Mouse (Mus musculus) layer of hippocampus, adult 11-12 months (tissue): ENCODE measurements around the gene 4921524J17Rik.
A peak's percentile ranks its signal among the peaks of the same experiment; 100 is the strongest.

Experiments
- DNase-seq: peaks from one replicate; pipeline ENCODE4 v3.0.0; 2022; ENCODE audit warnings: low spot score

Gene 4921524J17Rik

DNA sequence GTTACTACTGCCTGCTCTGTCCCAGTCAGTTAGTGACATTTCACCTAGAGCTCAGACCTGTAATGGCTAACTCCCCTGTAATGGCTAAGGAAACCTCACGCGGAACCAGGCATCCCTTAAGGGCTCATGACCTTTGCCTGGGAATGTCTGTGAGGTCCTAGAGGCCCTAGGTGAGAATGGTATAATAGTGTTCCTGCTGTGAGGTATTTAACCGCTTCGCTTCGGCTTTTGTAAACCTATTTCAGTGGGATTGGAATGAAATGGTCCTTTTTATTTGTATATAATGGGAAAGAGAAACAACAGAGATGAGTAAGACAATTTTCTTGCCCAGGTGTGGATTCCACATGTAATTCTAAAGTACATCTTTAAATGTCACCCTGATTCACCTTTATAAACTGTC lies 8.9 kb upstream of the 4921524J17Rik start:
- DNase-seq, result no peak

DNA sequence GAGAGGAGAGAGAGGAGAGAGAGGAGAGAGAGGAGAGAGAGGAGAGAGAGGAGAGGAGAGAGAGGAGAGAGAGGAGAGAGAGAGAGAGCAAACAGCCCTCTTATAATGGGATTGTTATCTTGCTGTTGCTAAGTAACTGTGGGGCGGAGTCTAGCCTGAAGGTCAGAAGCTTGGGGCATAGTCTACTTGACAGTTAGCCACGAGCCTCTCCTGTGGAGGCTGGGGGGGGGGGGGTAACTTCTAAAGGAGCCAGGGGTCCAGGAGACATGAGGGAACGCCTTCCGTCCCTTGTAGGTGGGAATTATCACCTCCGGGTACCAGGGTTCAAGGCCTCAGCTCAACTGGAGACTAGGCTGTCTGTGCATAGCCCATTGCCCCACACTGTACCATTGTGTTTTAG lies 3.1 kb upstream of the 4921524J17Rik start:
- no peak for DNase-seq

DNA sequence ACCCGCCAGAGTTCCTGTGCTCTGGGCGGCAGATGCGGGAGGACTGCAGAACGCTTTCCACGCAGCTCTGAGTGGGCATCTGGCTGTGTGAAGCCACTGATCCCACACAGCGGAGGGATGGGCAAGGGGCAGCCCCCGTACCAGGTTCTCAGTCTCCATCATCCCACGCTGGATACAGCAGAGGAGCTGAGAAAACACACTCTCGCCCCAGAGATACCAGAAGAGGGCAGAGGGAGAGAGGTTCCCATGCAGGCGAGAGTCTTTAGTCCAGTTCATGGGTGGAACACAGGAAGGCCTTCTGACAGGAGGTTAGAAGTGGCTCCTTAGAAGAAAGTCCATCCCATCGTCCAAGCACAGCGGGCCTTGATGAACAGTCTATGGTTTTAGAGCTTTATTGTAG lies 2.2 kb upstream of the 4921524J17Rik start:
- DNase-seq, result no peak

DNA sequence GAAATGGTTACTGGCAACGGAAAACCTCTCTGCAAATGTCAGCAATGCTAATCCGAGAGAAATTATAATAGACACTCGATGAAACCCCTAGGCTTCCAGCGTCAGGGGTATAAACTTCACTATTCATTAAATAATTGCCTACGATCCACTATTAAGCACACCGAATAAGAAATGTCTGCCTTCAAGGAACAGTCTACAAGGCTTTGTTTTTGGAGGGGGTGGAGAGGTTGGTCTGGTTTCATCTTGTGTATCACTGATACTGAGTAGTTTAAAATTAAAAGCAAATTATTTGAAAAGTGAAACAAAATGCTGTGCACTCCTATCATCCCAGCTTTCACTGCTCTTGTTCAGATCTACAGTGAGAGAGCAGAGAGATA lies 372 bp upstream of the 4921524J17Rik start:
- DNase-seq, result no peak

DNA sequence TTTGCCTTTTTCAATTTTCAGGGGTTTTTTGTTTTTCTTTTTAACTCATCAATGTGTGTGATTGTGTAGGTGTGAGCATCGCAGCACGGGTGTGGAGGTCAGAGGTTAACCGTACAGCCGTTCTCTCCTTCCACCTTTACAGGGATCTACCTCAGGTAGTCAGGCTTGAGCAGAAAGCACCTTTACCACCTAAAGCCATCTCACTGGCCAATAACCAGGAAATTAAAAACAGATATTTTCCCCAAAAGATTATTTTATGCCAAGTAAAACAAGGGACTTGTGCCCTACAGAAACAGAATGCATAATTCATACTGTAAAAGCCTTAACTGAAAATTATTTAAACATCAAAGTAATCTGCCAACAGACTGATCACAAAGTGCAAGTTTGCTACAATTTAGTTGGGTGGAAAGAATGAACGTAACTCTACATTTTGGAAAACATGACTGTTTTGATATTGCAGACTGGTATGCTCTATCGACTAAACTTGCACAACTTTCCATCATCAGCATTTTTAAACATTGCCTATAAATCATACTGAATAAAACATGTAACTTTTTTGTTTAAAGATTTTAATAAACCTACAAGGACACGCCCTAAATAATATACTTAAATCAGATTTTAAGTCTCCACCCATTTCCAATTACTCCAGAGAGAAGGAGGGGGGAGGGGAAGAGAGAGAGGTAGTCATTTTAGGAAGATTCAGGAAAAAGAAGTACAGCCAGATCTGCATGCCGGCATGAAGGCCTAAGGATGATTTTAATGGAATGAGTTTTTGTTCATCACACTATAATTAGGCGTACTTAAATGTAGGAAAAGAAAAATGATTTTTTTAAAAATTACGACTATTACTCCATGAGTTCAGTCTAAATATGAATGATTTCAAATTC lies 1.1 kb downstream of the 4921524J17Rik start:
- no peak for DNase-seq

DNA sequence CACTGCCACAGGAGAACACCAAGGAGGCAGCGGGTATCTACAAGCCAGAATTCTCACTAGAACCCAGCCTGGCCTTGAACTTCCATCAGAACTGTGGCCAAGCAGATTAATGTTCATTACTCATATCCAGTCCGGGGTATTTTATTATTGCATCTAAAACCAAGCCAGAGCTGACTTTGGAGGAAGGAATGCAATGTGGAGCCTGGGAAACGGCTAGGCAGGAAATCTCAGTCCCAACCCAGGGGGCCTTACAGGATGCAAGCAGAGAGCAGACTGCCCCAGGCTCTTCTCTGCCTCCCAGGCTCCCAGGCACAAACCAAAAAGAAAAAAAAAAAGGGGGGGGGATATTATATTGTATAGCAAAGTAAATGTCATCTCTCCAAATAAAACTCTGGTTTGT lies 1.8 kb downstream of the 4921524J17Rik start:
- no peak for DNase-seq

DNA sequence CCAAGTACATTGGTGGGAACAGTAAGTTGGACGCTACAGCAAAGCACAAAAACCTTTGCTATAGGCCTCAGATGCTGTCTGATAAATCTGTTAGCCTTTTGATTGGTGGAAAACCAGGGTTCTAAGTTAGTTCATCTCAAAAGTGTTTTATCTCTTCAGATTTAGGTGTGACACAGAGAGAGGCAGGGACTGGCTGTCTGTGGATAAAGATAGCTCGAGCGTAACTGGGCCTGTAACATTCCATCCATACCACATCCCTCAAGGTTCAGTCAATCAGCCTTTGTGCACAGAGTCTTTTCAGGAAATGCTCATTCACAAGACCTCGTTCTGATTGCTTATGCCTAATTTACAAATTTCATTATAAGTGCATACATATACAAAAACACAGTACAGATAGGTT lies 3.4 kb downstream of the 4921524J17Rik start:
- DNase-seq, result no peak

DNA sequence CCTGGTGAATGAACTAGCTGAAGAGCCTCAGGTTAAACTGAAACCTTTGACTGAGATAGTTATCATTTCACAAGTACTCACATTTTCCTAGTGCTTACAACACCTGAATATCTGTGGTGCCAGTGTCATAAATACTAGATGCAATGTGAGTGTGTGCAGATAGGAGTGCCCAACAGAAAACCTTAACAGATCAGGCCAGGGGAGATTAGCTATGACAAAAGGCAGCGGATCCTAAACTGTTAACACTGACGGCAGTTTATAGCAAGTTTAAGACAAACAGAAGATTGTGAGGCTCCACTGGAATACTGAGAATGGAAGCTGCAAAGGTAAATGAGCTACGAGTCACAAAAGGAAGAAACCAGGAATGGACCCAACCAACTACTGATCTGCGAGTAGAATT lies 5.6 kb downstream of the 4921524J17Rik start:
- no peak for DNase-seq

DNA sequence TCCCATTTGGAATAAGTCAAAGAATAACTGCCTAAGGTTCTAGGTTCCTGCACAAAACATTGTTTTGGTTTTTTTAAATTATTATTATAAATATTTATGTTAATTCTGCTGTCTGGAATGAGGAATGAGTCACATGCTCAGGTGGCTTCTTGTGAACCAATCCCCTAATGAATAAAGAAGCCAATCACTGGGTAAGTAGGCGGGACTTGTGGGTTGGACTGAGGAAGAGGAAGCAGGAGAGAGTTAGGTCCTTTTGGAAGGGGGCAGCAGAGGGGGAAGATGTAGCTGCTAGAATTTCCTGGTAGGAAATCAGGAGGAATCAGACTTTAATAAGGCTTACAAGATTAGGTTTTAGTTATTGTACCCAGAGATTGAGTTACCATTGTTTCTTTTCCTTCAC lies 11.3 kb downstream of the 4921524J17Rik start:
- no peak for DNase-seq

DNA sequence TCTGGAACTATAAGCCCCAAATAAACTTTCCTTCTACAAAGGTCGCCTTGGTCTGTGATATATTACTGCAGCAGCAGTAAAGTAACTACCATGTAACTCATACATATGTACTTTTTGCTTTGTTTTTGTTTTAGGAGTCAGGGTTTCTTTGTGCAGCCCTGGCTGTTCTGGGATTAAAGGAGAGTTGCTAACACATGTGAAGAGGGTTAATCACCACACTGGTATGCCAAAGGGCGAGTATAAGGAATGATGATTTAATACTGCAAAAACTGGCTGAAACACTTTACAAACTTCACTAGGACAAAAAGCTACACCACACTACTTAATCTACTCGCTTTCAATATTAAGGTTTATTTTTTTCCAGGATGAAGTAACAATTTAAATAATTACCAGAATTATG lies 24.1 kb downstream of the 4921524J17Rik start:
- DNase-seq, result no peak

DNA sequence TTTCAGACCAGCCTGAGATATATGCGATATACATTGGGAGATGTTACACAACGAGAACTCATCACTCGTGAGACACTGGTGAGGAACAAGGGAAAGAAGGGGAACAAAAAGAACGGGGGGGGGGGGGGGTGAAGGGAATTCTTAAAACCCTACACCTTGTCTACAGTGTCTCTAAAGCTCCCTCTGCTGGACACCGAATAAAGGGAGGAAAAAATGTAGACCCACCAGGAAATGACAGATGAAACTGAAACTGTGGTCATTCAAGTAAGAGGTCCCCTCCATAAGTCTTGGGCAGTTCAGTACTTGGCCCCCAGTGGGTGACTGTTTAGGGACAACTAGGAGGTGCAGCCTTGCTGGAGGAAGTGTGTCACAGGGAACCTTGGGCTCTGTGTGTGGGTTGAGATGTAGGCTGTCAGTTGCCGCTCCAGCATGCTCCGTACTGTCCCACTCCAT lies 24.6 kb downstream of the 4921524J17Rik start:
- peak; percentile 48 for DNase-seq

DNA sequence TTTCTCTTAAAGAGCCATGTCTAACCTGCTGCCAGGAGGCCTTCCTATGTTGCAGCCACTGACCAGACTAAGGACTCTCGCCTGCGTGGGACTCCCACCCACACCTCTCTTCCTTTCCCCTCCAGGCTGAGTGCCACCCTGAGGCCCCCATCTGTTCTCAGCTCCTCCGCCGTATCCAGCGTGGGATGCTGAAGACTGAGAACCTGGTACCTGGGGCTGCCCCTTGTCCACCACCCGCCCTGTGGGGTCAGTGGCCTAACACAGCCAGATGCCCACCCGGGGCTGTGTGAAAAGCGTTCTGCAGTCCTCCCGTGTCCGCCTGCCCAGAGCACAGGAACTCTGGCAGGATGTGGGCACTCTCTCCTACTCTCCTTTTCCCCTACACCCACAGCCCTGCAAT lies 26.7 kb downstream of the 4921524J17Rik start:
- DNase-seq, result no peak

DNA sequence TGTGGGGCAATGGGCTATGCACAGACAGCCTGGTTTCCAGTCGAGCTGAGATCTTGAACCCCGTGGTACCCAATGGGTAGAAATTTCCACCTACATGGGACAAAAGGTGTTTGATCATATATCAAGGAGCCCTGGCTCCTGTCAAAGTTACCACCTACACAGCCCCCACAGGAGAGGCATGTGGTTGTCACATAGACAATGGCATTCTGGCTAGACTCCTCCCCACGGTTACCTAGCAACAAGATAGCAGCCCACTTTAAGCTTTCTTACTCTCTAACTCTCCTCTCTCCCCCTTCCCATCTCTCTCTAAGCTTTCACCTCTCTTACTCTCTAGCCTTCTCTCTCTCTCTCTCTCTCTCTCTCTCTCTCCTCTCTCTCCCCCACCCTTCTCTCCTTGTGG lies 27.2 kb downstream of the 4921524J17Rik start:
- no peak for DNase-seq

DNA sequence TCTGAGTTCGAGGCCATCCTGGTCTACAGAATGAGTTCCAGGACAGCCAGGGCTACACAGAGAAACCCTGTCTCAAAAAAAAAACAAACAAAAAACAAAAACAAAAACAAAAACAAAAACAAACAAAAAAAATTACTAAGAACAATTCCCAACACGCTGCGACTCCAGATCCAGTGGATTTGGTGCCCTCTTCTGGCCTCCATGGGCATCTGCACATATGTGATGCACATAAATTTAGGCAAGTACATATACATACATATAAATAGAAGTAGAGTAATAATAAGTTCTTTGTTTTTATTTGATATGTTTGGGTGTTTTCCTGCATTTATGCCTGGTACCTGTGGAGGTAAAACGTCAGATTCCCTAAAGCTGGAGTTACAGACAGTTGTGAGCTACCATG lies 34.1 kb downstream of the 4921524J17Rik start:
- DNase-seq, result no peak

DNA sequence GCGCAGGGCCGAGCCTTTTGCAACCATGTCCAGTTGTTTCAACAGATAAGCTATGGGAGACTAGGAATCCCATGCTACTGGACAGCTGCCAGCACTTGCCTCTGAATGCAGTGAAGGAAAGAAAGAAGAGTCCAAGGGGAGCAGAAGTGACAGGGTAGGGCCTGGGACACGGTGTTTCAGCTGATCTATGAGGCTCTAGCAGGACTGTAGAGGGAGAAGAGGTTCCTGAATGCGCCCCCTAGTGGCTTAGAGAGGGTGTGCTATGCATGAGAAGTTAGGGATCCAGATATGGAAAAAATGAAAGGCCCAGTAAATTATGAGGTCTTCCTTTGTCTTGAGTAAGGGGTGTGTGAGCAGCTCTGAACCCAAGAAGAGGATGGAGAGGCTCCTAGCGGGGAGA lies 35.1 kb downstream of the 4921524J17Rik start:
- DNase-seq, result peak; percentile 50

DNA sequence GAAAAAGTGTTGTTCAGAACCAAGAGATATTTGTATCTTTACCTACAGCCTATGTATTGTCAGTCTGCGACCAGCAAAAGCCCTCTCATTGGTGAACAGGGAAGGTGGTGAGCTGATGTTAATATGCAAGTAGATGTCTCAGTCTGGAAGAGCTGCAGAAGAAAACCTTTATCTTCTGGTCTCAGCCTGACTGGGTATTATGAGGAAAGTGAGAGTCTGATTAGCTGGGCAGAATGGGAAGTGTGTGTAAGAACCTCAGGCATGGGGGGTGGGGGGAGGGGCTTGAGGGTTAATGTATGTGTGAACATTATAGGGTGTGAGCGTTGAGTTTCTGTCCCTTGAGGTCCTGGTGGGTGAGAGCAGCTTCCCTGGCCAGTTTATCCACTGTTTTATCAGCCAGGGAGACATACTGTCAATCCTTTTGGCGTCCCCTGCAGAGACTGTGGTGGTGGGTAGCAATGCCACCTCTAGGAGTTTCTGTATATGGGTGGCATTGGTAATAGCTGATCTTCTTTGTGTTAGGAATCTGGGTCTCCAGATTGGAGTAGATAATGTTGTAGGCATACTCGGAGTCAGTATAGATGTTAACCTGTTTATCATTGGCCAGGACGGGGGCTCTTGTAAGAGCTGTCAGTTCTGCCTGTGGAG lies 36.1 kb downstream of the 4921524J17Rik start:
- no peak for DNase-seq

DNA sequence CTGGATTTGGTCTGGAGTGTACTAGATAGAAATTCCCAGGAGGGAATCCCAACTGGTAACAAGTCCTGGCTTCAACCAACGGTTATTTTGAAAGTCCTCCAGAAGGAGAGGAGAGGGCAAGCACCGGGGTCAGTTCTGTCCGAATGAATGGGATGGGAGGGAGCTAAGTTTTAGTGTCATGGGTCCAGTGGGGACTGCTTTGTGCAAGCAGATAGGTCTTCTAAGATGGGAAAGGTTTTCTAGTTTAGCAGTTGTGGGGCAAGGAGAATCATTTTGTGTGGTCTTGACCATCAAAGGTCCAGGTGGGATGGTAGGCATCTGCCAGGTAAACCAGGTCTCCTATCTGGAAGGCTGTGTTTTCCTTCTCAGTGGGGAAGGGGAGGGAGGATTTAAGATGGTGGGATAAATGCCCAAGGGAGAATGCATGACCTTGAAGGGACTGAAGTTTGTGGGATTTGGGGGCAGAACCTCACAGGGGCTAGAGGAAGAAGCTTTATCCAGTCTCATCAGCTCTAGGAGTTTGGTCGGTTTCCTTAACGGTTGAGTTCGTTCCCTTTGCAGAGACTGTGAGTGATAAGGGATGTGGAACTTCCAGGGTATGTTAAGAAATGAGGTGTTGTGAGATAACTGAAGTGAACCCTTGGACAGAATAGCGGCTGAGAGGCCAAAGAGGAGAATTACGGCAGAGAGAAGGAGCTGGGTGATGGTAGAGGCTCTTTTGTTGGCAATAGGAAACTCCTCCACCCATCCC lies 36.8 kb downstream of the 4921524J17Rik start:
- no peak for DNase-seq

DNA sequence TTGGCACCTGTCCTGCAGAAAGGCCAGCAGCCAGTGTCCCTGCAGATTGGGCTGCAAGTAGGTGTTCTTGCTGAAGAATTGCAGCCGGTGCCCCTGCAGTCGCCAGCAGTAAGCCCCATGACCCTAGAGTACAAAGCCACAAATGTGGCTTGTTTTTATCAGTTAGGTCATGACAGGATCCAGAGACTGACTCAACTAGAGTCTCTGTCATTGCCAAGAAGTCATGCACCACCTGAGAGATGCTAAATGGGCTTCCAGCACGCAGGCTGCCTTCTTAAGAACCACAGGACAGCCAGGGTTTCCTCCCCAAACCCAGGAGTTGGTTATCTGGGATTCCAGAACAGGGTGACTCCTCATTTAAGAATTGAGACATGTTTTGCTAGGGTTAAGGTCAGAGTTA lies 37.6 kb downstream of the 4921524J17Rik start:
- DNase-seq, result no peak

DNA sequence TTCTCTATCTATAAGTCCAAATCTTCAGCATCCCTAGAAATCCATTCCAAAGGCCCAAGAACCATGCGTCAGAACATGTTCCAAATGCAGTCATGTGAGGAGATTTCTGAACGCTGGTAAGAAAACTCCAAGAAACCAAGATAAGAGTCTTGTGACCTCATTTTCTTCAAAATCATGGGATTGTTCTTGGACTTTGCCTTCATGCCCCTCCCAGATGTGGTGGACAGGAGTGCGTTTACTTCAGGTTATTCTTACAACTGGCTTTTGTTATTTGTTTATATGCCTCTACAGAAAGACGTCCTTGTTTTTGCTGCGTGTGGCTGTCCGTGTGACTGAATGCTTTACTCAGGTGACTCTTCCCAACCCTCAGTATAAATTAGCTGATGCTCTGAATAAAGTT lies 39.4 kb downstream of the 4921524J17Rik start:
- no peak for DNase-seq

DNA sequence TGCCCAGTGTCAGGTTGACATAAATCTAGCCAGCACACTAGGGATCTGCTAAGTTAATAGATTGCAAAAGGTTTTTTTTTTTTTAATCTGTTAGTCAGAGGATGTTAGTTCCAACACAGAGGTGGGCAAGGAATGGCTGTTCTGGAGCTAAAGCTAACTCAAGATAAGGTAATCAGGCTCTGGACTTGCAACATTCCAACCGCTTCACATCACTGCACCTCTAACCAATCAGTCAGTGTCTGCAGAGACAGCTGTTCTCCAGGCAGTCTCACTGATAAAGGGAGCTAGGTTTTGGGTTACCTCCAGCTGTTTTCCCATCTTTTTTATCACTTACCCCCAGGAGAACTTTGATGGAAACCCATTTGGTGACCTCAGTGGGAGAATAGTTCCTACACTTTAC lies 41.2 kb downstream of the 4921524J17Rik start:
- DNase-seq, result no peak

DNA sequence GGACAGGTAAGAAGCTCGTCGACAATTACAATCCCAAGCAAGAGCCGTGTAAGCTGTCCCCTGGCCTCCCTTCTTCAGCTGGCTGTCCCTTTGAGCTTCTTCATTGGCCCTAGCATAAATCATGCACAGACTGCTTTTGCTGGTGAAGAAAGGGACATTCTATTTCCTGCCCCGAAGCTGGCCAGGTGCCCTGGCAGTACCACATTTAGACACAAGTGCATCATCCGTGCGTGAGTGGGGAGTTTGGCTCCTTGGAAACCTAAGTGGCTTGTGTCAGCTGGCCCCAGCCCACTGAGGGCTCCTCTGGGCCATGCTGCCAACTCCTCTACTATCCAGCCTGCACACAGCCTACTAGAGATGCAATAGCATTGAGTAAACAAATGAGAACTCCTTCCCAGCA lies 46.4 kb downstream of the 4921524J17Rik start, which contains the start of gene Mylk3:
TSS of gene Mylk3 (minus strand) at position 141 of the 400 bp plus-strand sequence.
- no peak for DNase-seq

DNA sequence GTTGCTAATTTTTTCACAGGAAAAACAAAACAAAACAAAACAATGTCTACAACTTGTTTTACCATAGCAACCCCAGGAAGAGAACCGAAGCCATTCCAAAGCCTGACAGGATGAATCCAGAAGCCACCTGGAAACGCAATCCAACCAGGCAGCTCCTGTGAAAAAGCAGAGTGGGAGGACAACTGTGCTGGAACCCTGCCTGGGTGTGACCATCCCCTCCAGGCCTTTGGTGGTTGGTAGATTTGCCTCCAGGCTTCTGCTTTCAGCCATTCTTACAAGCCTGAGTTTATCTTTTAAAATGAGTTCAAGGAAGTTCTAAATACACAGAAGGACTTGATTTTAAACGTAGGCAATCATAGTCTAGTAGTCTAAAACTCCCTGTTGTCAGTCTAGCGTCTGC lies 50.7 kb downstream of the 4921524J17Rik start:
- DNase-seq, result no peak

DNA sequence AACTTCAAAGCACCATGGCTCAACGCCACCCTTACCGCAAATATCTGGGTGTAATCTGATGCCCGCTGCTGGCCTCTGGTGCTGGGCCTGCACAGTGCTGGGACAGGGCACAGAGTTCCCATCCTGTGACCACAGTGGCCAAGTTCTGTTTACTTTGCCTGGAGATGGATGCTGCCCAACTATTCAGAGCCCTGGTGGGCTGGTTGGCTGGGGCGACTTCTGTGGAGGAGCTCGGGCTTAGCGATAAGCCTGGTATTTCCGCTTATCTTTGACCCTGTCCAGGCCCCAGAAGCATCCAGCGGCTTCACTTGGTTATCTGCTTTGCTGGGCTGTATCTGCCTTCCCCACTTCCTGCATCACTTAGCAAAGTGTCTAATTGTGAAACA lies 51.8 kb downstream of the 4921524J17Rik start:
- no peak for DNase-seq
